Comparison of ENCODE assay signal across 25 mouse cellular contexts in genomic region chr19:46990153-46990518, GRCm38 (mm10). TPM values are rescaled to one million over a fixed set of nuclear protein-coding genes. Genes with fewer than 3 reads are reported as not detected.
A peak's percentile ranks its signal among the peaks of the same experiment; 100 is the strongest.
DNase-seq lines count a peak whose midpoint lies in the region; ATAC-seq and TF ChIP-seq lines count a peak whose summit lies in the region.
"Had no signal": no experiment of that assay in that cellular context is flagged by ENCODE, and none has a peak within 500 bp of the region (broad histone marks: within the 10 kb centered on the region; RNA-seq: fewer than 3 reads in every experiment).

No protein-coding gene starts in this region.

- no peak overlapping the region for H3K4me3 ChIP-seq in intestine, embryonic 16.5 days (ENCODE audit: low read length)
- no peak overlapping the region for H3K4me3 ChIP-seq in intestine, postnatal 0 days (ENCODE audit: low read depth, low read length)
- H3K4me3 ChIP-seq in lung, embryonic 15.5 days = no peak overlapping the region
- no peak overlapping the region for H3K4me3 ChIP-seq in liver, embryonic 12.5 days
- no peak overlapping the region for H3K4me3 ChIP-seq in liver, postnatal 0 days (ENCODE audit: low read depth, low read length)
- H3K4me3 ChIP-seq: heart, adult 2 months; heart, embryonic 15.5 days; intestine, embryonic 15.5 days; limb, embryonic 12.5 days; midbrain, embryonic 13.5 days; neural tube, embryonic 12.5 days had no signal

- no peak for DNase-seq in lung, postnatal 36 days
- DNase-seq in liver, postnatal 0 days = no peak
- no peak for DNase-seq in urinary bladder, postnatal 10 days (ENCODE audit: low spot score)
- no peak for DNase-seq in adipocyte (ENCODE audit: low spot score)
- DNase-seq: adrenal gland, postnatal 25 days; B cell, adult 2 months; cerebellum, adult 9-10 months; forebrain, postnatal 0 days; gastrocnemius, postnatal 36 days; heart, adult 2 months; heart, postnatal 36 days; lung, adult 2 months; right cerebral cortex, postnatal 14 days had no signal

- H3K36me3 ChIP-seq in intestine, embryonic 16.5 days (ENCODE audit: control insufficient read depth, insufficient read depth, low read length) = no peaks in the 10 kb centered on the region
- H3K36me3 ChIP-seq in intestine, postnatal 0 days (ENCODE audit: control insufficient read depth, insufficient read depth) = no peaks in the 10 kb centered on the region
- H3K36me3 ChIP-seq in lung, embryonic 15.5 days = no peaks in the 10 kb centered on the region
- H3K36me3 ChIP-seq in liver, embryonic 12.5 days = no peaks in the 10 kb centered on the region
- no peaks in the 10 kb centered on the region for H3K36me3 ChIP-seq in liver, postnatal 0 days (replicated peaks; ENCODE audit: insufficient read depth, low read length)
- H3K36me3 ChIP-seq: heart, embryonic 15.5 days; intestine, embryonic 15.5 days; limb, embryonic 12.5 days; midbrain, embryonic 13.5 days; neural tube, embryonic 12.5 days had no signal

- no peak overlapping the region for H3K27ac ChIP-seq in intestine, embryonic 16.5 days (ENCODE audit: low read length)
- no peak overlapping the region for H3K27ac ChIP-seq in intestine, postnatal 0 days (ENCODE audit: low read depth, low read length)
- 0 out of 2 replicates have a peak overlapping the region, but pooled peaks have one; percentile 85 for H3K27ac ChIP-seq in lung, embryonic 15.5 days
- peak overlapping the region; percentile 94 for H3K27ac ChIP-seq in liver, embryonic 12.5 days
- H3K27ac ChIP-seq in liver, postnatal 0 days (ENCODE audit: low read depth) = no peak overlapping the region
- H3K27ac ChIP-seq: heart, adult 2 months; heart, embryonic 15.5 days; hindbrain, embryonic 14.5 days; intestine, embryonic 15.5 days; limb, embryonic 12.5 days; macrophage; midbrain, embryonic 13.5 days; neural tube, embryonic 12.5 days had no signal

- 0 out of 2 replicates have a peak, but pooled peaks have one; percentile 4 for ATAC-seq in intestine, embryonic 16.5 days
- no peak for ATAC-seq in intestine, postnatal 0 days
- ATAC-seq in lung, embryonic 15.5 days (ENCODE audit: borderline replicate concordance, extremely low read depth, low FRiP score, low TSS enrichment) = no peak
- ATAC-seq in liver, embryonic 12.5 days = no peak
- no peak for ATAC-seq in liver, postnatal 0 days
- ATAC-seq: forebrain, postnatal 0 days had no signal

- no peak for TF ChIP-seq CTCF in intestine, postnatal 0 days (IDR thresholded peaks at IDR 0.05; ENCODE audit: low read depth)
- no peak for TF ChIP-seq CTCF in liver, postnatal 0 days (IDR thresholded peaks at IDR 0.05; ENCODE audit: low read depth)

- TF ChIP-seq EP300 in liver, postnatal 0 days (IDR thresholded peaks at IDR 0.05; ENCODE audit: low read depth) = no peak

- no peak overlapping the region for H3K9ac ChIP-seq in intestine, embryonic 16.5 days (ENCODE audit: low read depth, low read length)
- no peak overlapping the region for H3K9ac ChIP-seq in intestine, postnatal 0 days (ENCODE audit: low read depth, low read length)
- H3K9ac ChIP-seq in lung, embryonic 15.5 days = no peak overlapping the region
- H3K9ac ChIP-seq in liver, embryonic 12.5 days = 0 out of 2 replicates have a peak overlapping the region, but pooled peaks have one; percentile 19
- H3K9ac ChIP-seq in liver, postnatal 0 days (replicated peaks) = no peak overlapping the region
- H3K9ac ChIP-seq: forebrain, postnatal 0 days; heart, embryonic 15.5 days; hindbrain, embryonic 14.5 days; intestine, embryonic 15.5 days; limb, embryonic 12.5 days; midbrain, embryonic 13.5 days; neural tube, embryonic 12.5 days had no signal

- H3K4me1 ChIP-seq in intestine, embryonic 16.5 days (ENCODE audit: control insufficient read depth, insufficient read depth, low read length) = peaks cover 8% of the 10 kb centered on the region
- H3K4me1 ChIP-seq in intestine, postnatal 0 days (replicated peaks; ENCODE audit: control insufficient read depth, insufficient read depth, low read length) = 0 out of 2 replicates have a peak, but pooled peaks cover 7% of the 10 kb centered on the region
- peaks cover 24% of the 10 kb centered on the region for H3K4me1 ChIP-seq in lung, embryonic 15.5 days
- peaks cover 55% of the 10 kb centered on the region for H3K4me1 ChIP-seq in liver, embryonic 12.5 days
- peaks cover 38% of the 10 kb centered on the region for H3K4me1 ChIP-seq in liver, postnatal 0 days (ENCODE audit: insufficient read depth)

- WGBS in intestine, embryonic 16.5 days = 86% methylated on average over 3 of the region's 3 CpGs
- 88% methylated on average over 3 of the region's 3 CpGs for WGBS in intestine, postnatal 0 days
- 81% methylated on average over 3 of the region's 3 CpGs for WGBS in lung, embryonic 15.5 days
- WGBS in liver, embryonic 12.5 days (ENCODE audit: insufficient replicate concordance) = 80% methylated on average over 3 of the region's 3 CpGs
- WGBS in liver, postnatal 0 days (ENCODE audit: insufficient replicate concordance) = 82% methylated on average over 3 of the region's 3 CpGs

- no peaks in the 10 kb centered on the region for H3K27me3 ChIP-seq in intestine, embryonic 16.5 days (replicated peaks; ENCODE audit: control insufficient read depth, insufficient read depth, low read length)
- H3K27me3 ChIP-seq in intestine, postnatal 0 days (replicated peaks; ENCODE audit: control insufficient read depth, insufficient read depth, low read length) = no peaks in the 10 kb centered on the region
- no peaks in the 10 kb centered on the region for H3K27me3 ChIP-seq in lung, embryonic 15.5 days
- no peaks in the 10 kb centered on the region for H3K27me3 ChIP-seq in liver, embryonic 12.5 days (replicated peaks)
- H3K27me3 ChIP-seq in liver, postnatal 0 days (ENCODE audit: insufficient read depth, low read length) = no peaks in the 10 kb centered on the region
- H3K27me3 ChIP-seq: CH12.LX; heart, embryonic 15.5 days; intestine, embryonic 15.5 days; limb, embryonic 12.5 days; midbrain, embryonic 13.5 days; neural tube, embryonic 12.5 days had no signal

- H3K9me3 ChIP-seq in intestine, embryonic 16.5 days (ENCODE audit: control insufficient read depth, low read length) = no peaks in the 10 kb centered on the region
- H3K9me3 ChIP-seq in intestine, postnatal 0 days (ENCODE audit: control insufficient read depth) = no peaks in the 10 kb centered on the region
- no peaks in the 10 kb centered on the region for H3K9me3 ChIP-seq in lung, embryonic 15.5 days
- H3K9me3 ChIP-seq in liver, embryonic 12.5 days (replicated peaks) = no peaks in the 10 kb centered on the region
- H3K9me3 ChIP-seq in liver, postnatal 0 days (ENCODE audit: low read length) = no peaks in the 10 kb centered on the region
- H3K9me3 ChIP-seq: heart, embryonic 15.5 days; intestine, embryonic 15.5 days; limb, embryonic 12.5 days; midbrain, embryonic 13.5 days; neural tube, embryonic 12.5 days had no signal

- H3K4me2 ChIP-seq in intestine, embryonic 16.5 days (ENCODE audit: low read depth, low read length) = no peak overlapping the region
- no peak overlapping the region for H3K4me2 ChIP-seq in intestine, postnatal 0 days (replicated peaks; ENCODE audit: low read depth)
- no peak overlapping the region for H3K4me2 ChIP-seq in lung, embryonic 15.5 days
- peak overlapping the region; percentile 70 for H3K4me2 ChIP-seq in liver, embryonic 12.5 days
- H3K4me2 ChIP-seq in liver, postnatal 0 days (ENCODE audit: low read depth, low read length) = peak overlapping the region; percentile 42; the same call in 1 of the 2 replicates
- H3K4me2 ChIP-seq: heart, embryonic 15.5 days; hindbrain, embryonic 14.5 days; intestine, embryonic 15.5 days; limb, embryonic 12.5 days; midbrain, embryonic 13.5 days; neural tube, embryonic 12.5 days had no signal

RNA-seq across cellular contexts. Expression of gene Ina, which starts 24.4 kb away (rescaled TPM):
- 5.6 and 7.9 TPM in 2 replicates for polyA plus RNA-seq in intestine, embryonic 16.5 days (2015; fragmentation: Nextera tagmentation; extraction: Ambion mirVana)
- 4.1 and 4.7 TPM in 2 replicates for polyA plus RNA-seq in intestine, postnatal 0 days (2015; fragmentation: Nextera tagmentation; extraction: Ambion mirVana)
- polyA plus RNA-seq in lung, embryonic 15.5 days (2015; fragmentation: Nextera tagmentation; extraction: Ambion mirVana) = 1.0 and 2.3 TPM in 2 replicates
- polyA plus RNA-seq in liver, embryonic 12.5 days (2016; fragmentation: Nextera tagmentation; extraction: Ambion mirVana) = 0.11 and 0.12 TPM in 2 replicates
- polyA plus RNA-seq in liver, postnatal 0 days (2015; fragmentation: Nextera tagmentation; extraction: Ambion mirVana) = not detected in 2 replicates
- polyA plus RNA-seq: macrophage had no signal

RNA-seq across cellular contexts. Expression of gene Nt5c2, which starts 24.8 kb away (rescaled TPM):
- 37.6 and 45.3 TPM in 2 replicates for polyA plus RNA-seq in intestine, embryonic 16.5 days (2015; fragmentation: Nextera tagmentation; extraction: Ambion mirVana)
- polyA plus RNA-seq in intestine, postnatal 0 days (2015; fragmentation: Nextera tagmentation; extraction: Ambion mirVana) = 22.0 and 23.0 TPM in 2 replicates
- 85.4 and 86.0 TPM in 2 replicates for polyA plus RNA-seq in lung, embryonic 15.5 days (2015; fragmentation: Nextera tagmentation; extraction: Ambion mirVana)
- polyA plus RNA-seq in liver, embryonic 12.5 days (2016; fragmentation: Nextera tagmentation; extraction: Ambion mirVana) = 67.1 and 78.5 TPM in 2 replicates
- polyA plus RNA-seq in liver, postnatal 0 days (2015; fragmentation: Nextera tagmentation; extraction: Ambion mirVana) = 30.2 and 36.1 TPM in 2 replicates

Comparison
In these comparisons a context has a peak if more than half of its experiments do, and no peak if none do; other contexts are left out.
1. H3K27ac ChIP-seq: peak in lung, embryonic 15.5 days (single experiment) and liver, embryonic 12.5 days (single experiment); none in intestine, embryonic 16.5 days (single experiment), intestine, postnatal 0 days (single experiment) and liver, postnatal 0 days (single experiment).
2. H3K4me2 ChIP-seq: peak in liver, embryonic 12.5 days (single experiment) and liver, postnatal 0 days (single experiment); none in intestine, embryonic 16.5 days (single experiment), intestine, postnatal 0 days (single experiment) and lung, embryonic 15.5 days (single experiment).